Mouse (Mus musculus): ENCODE measurements around the gene Selenoi. TPM values are rescaled to one million over a fixed set of nuclear protein-coding genes. Genes with fewer than 3 reads are reported as not detected.
A peak's percentile ranks its signal among the peaks of the same experiment; 100 is the strongest.

The Selenoi gene
- polyA plus RNA-seq, 1 experiment, result 57.4 TPM

GRCm38 (mm10) chr5:30240552-30240951, 8.2 kb downstream of the Selenoi start:
- no peak for DNase-seq (ENCODE audit: low read depth)
- TF ChIP-seq CTCF (IDR thresholded peaks at IDR 0.05; ENCODE audit: borderline replicate concordance, extremely low read depth, insufficient read depth, insufficient read length) (no peak), POLR2A (IDR thresholded peaks at IDR 0.05; ENCODE audit: borderline replicate concordance, extremely low read depth, insufficient read depth, insufficient read length, poor library complexity, severe bottlenecking) (no peak)

GRCm38 (mm10) chr5:30242410-30242809, 10.0 kb downstream of the Selenoi start:
- DNase-seq (ENCODE audit: low read depth), result no peak
- TF ChIP-seq CTCF (IDR thresholded peaks at IDR 0.05; ENCODE audit: borderline replicate concordance, extremely low read depth, insufficient read depth, insufficient read length), result no peak
- TF ChIP-seq POLR2A (IDR thresholded peaks at IDR 0.05; ENCODE audit: borderline replicate concordance, extremely low read depth, insufficient read depth, insufficient read length, poor library complexity, severe bottlenecking), result no peak

GRCm38 (mm10) chr5:30243741-30244140, 11.4 kb downstream of the Selenoi start:
- peak; percentile 61 for DNase-seq (ENCODE audit: low read depth)
- peak; percentile 61; the same call in 1 of the 2 replicates for TF ChIP-seq CTCF (IDR thresholded peaks at IDR 0.05; ENCODE audit: borderline replicate concordance, extremely low read depth, insufficient read depth, insufficient read length)
- no peak for TF ChIP-seq POLR2A (IDR thresholded peaks at IDR 0.05; ENCODE audit: borderline replicate concordance, extremely low read depth, insufficient read depth, insufficient read length, poor library complexity, severe bottlenecking)

- no peak for DNase-seq (ENCODE audit: low read depth)
- TF ChIP-seq CTCF (IDR thresholded peaks at IDR 0.05; ENCODE audit: borderline replicate concordance, extremely low read depth, insufficient read depth, insufficient read length) (no peak), POLR2A (IDR thresholded peaks at IDR 0.05; ENCODE audit: borderline replicate concordance, extremely low read depth, insufficient read depth, insufficient read length, poor library complexity, severe bottlenecking) (no peak)
These were observed 13.6 kb downstream of the Selenoi start for GRCm38 (mm10) chr5:30245861-30246416.

- no peak for TF ChIP-seq POLR2A (IDR thresholded peaks at IDR 0.05; ENCODE audit: borderline replicate concordance, extremely low read depth, insufficient read depth, insufficient read length, poor library complexity, severe bottlenecking)
- TF ChIP-seq CTCF (IDR thresholded peaks at IDR 0.05; ENCODE audit: borderline replicate concordance, extremely low read depth, insufficient read depth, insufficient read length), result peak; percentile 11; the same call in 1 of the 2 replicates
- no peak for DNase-seq (ENCODE audit: low read depth)
These were observed 15.3 kb downstream of the Selenoi start for GRCm38 (mm10) chr5:30247666-30248065.

GRCm38 (mm10) chr5:30255567-30256354, 23.4 kb downstream of the Selenoi start:
- no peak for TF ChIP-seq POLR2A (IDR thresholded peaks at IDR 0.05; ENCODE audit: borderline replicate concordance, extremely low read depth, insufficient read depth, insufficient read length, poor library complexity, severe bottlenecking)
- no peak for TF ChIP-seq CTCF (IDR thresholded peaks at IDR 0.05; ENCODE audit: borderline replicate concordance, extremely low read depth, insufficient read depth, insufficient read length)
- DNase-seq (ENCODE audit: low read depth), result no peak

GRCm38 (mm10) chr5:30258776-30259175, 26.4 kb downstream of the Selenoi start:
- no peak for TF ChIP-seq CTCF (IDR thresholded peaks at IDR 0.05; ENCODE audit: borderline replicate concordance, extremely low read depth, insufficient read depth, insufficient read length)
- TF ChIP-seq POLR2A (IDR thresholded peaks at IDR 0.05; ENCODE audit: borderline replicate concordance, extremely low read depth, insufficient read depth, insufficient read length, poor library complexity, severe bottlenecking), result no peak

GRCm38 (mm10) chr5:30270571-30271190, 38.3 kb downstream of the Selenoi start:
- DNase-seq (ENCODE audit: low read depth), result peak; percentile 32
- TF ChIP-seq CTCF (IDR thresholded peaks at IDR 0.05; ENCODE audit: borderline replicate concordance, extremely low read depth, insufficient read depth, insufficient read length), result no peak
- no peak for TF ChIP-seq POLR2A (IDR thresholded peaks at IDR 0.05; ENCODE audit: borderline replicate concordance, extremely low read depth, insufficient read depth, insufficient read length, poor library complexity, severe bottlenecking)

More at GRCm38 (mm10) chr5:30258776-30259175, 26.4 kb downstream of the Selenoi start:
- DNase-seq (ENCODE audit: low read depth), result no peak

GRCm38 (mm10) chr5:30271599-30272281, 39.4 kb downstream of the Selenoi start:
- TF ChIP-seq POLR2A (IDR thresholded peaks at IDR 0.05; ENCODE audit: borderline replicate concordance, extremely low read depth, insufficient read depth, insufficient read length, poor library complexity, severe bottlenecking), result no peak
- no peak for TF ChIP-seq CTCF (IDR thresholded peaks at IDR 0.05; ENCODE audit: borderline replicate concordance, extremely low read depth, insufficient read depth, insufficient read length)
- DNase-seq (ENCODE audit: low read depth), result no peak

GRCm38 (mm10) chr5:30276361-30276760, 44.0 kb downstream of the Selenoi start:
- no peak for TF ChIP-seq CTCF (IDR thresholded peaks at IDR 0.05; ENCODE audit: borderline replicate concordance, extremely low read depth, insufficient read depth, insufficient read length)
- no peak for TF ChIP-seq POLR2A (IDR thresholded peaks at IDR 0.05; ENCODE audit: borderline replicate concordance, extremely low read depth, insufficient read depth, insufficient read length, poor library complexity, severe bottlenecking)
- no peak for DNase-seq (ENCODE audit: low read depth)

- TF ChIP-seq POLR2A (IDR thresholded peaks at IDR 0.05; ENCODE audit: borderline replicate concordance, extremely low read depth, insufficient read depth, insufficient read length, poor library complexity, severe bottlenecking), result no peak
- no peak for TF ChIP-seq CTCF (IDR thresholded peaks at IDR 0.05; ENCODE audit: borderline replicate concordance, extremely low read depth, insufficient read depth, insufficient read length)
- DNase-seq (ENCODE audit: low read depth), result no peak
These were observed 46.6 kb downstream of the Selenoi start for GRCm38 (mm10) chr5:30278952-30279351.
